Mouse (Mus musculus) C2C12 (cell line): ENCODE data around the gene Zfp583.
A peak's percentile ranks its signal among the peaks of the same experiment; 100 is the strongest.

Experiments used
- CTCF ChIP-seq: IDR thresholded peaks from one replicate; pipeline ENCODE4 v1.5.1; 2011; ENCODE audit not compliant: control insufficient read depth, insufficient read depth, insufficient read length
- MAX ChIP-seq: IDR thresholded peaks from one replicate; pipeline ENCODE4 v1.6.1; 2011; ENCODE audit warnings: mild to moderate bottlenecking, control low read depth
- MYOG ChIP-seq: IDR thresholded peaks from one replicate; pipeline ENCODE4 v1.6.1; 2011; ENCODE audit not compliant: control insufficient read depth, insufficient read length; ENCODE audit errors: extremely low read depth

DNA sequence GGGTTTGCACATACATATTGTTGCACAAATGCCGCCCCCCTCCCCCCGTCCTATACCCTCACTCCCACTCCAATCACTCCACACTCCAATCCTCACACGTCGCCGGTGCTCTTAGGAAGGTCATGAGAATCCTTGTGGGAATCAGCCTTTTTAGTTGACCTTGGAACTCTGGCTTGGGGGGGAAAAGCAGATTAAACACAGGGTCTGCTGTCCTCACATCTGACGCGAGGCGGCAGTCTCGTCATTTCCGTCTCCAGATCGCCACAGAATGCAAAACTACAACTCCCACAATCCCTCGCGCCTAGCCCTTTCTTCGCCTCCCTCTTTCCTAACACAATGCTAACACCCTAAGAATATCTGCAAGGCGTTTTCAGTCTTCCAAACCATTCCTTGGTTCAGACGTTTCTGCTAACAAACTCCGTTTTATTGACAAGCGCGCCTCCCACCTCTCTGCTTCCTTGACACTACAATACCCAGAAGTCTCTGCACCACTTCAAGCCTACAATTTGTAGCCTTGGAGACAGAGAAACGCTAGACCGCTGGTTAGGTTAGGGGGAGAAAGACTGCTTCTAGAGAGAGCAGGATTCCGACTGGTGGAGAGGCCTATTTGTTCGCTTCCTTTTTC lies 47.5 kb downstream of the Zfp583 start:
- peak; percentile 35 for TF ChIP-seq CTCF
- TF ChIP-seq MYOG = no peak
- no peak for TF ChIP-seq MAX
